Mouse (Mus musculus) right cerebral cortex, postnatal 25 days (tissue): Measurements from ENCODE around the gene Kmt2b.

ENCODE experiments used
- DNase-seq: peaks from one replicate; pipeline ENCODE4 v3.0.0; 2022

Gene Kmt2b

DNA sequence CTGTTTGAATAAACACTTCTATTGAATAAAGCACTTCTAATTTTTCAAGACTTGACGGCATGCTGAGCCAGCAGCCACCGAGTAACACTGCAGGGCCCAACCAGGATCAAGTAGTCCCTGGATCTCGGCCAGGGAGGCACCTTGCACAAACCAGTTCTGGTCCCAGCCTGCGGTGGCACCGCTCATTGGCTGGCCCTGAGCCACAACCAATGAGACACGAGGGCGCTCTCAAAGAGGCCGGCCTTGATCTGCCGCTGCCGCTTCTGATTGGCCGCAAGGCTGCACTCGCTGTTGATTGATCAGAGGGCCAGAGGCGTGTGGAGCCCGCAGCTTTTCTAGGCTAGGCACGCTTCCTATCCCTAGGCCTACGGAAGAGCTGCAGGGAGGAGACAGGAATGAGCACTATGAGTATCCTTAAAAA is 11.4 kb upstream of the Kmt2b start:
- DNase-seq: peak; percentile 88

GRCm38 (mm10) chr7:30598786-30599185 is 10.3 kb upstream of the Kmt2b start, which contains the start of gene Zbtb32:
Gene Zbtb32 (minus strand): TSS chr7:30598909.
- DNase-seq: no peak

- DNase-seq: no peak
These were observed 8.3 kb upstream of the Kmt2b start for GRCm38 (mm10) chr7:30596811-30597210.

GRCm38 (mm10) chr7:30596093-30596492 is 7.6 kb upstream of the Kmt2b start:
- DNase-seq: no peak

GRCm38 (mm10) chr7:30594510-30595024 is 6.0 kb upstream of the Kmt2b start:
- no peak for DNase-seq

DNA sequence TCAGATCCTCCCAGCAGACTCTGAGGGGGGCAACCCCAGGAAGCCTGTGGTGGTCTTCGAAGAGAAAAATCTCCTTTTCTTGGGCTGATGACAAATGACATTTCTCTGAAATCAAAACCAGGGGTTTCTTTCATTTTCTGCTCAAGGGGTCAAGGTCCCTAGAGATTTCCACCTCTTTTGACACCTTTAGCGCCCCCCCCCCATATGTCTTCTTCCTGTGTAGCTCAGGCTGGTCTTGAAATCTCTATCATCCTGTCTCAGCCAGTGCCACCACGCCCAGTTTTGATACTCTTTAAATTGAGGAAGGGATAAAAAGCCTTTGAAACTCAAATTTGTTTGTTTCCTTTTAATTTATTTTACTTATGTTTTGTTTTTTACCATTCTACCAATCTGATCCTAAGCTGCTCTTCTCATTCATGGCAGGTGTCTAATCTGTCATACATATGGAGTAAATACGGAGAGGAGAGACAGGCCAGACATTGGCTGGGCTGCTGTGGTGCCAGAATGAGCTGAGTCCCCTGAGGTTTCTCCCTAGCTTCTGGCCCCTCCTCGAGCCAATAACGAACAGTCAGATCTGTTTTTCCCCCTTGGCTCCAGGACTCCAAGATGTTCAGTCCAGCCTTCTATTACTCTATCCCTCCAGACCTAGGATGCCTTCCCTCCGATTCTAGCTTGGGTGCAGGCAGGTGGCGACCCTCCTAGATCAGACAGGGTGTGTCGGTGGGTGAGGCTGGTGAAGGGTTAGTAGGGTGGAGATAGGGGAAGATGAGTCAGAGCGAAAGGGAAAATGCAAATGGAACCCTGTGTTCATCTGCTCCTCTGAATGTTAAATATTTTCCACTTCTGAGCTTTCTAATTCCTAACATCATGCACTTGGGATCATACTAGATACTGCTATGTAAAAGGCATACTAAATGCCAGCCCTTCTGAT is 5.3 kb upstream of the Kmt2b start:
- no peak for DNase-seq

DNA sequence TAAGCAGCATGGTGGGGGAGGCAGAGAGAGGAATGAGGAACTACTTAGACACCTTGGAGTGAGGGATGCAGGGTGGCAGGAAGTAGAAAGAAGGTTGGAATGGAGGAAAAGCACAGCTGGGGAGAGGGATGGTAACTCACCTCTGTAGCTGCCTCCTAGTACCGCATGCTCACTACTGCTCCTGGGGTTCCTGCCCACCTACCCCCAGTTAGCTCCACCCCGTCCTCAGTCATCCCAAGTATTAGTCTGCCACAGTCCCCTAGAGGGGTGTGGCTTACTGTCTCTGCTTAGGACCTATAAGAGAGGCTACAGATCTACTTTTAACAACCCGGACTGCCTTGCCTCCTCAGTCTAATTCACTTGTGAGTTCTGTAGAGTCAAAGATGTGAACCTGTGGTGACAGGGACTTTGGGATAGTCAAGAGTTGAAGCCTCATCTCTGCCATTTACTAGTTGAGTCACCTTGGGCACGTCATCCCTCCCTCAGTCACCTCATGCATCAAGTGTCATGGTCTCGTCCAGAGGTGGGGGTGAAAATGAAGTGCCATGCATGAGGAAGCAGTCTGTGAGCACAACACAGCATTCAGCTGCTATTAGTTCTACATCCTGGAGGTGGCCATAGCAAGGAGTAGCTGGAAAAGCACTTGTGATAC is 4.4 kb upstream of the Kmt2b start:
- no peak for DNase-seq

- DNase-seq: no peak
These were observed 3.1 kb upstream of the Kmt2b start for GRCm38 (mm10) chr7:30591605-30591951.

DNA sequence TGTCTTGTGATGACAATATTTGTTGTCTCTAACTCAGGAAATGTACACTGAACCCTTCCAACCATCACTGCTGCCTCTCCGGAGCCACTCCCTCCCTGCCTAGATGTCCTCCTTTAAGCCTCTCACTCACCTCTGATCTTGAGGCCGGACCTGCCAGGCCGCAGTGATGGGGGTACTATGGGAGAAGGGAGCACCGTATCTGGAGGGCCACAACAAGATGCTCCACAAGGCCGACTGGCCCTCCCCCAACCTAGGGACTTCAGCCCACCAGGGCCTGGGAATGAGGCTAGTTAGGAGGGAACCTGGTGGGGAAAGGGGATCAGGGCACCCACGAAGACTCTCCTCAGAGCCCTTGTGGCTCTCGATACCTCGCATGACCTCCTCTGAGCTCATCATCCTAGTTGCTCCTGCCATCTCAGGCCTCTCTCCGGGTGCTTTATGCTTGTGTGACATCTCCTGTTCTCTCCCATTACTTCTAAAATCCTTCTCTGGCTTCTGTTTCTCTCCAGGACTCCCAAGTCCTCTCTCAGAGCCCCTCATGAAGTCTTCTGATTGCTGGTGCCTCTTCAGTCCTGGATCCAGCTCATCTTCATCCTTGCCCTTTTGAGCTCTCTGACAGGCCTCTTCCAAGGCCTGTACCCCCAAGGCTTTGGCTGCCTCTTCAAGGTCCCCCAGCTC is 2.5 kb upstream of the Kmt2b start:
- DNase-seq: no peak

DNA sequence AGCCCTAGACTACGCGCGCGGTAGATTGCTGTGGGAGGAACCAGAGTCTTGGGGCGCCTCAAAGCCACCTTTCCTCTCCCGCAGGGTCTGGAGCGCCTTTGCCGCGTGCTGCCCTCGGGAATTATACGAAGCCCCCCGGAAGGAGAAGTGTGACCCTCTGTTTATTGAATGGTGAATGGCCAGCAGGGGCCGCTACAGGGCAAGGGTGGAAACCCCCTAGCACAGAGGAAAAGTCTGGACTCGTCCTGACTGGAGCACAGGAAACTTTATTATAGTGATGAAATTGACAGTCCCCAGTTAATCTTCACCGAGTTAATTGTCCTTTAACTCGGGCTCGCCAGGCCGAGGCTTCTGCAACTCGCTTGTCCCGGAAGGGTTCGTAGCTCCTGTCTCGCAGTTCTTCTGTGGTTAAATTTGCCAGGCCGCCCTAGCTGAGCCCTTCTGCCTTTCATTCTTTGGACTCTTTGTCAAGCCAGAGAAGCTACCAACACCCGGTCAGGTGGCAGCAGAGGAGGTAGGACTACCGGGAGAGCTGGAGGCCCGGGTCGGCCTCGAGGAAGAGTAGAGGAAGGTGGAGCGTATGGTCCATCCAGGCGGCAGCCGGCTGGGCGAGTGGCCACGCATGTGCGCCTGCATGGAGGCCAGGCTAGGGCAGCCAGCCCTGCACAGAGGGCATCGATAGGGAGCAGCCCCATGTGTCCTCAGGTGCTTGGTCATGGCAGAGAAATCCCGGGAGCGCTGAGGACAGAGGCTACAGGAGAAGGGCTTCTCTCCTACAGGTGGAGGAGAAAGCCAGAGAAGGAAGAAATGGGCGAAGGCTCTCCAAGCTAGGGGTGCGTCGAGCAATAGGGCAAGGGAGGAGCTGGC is 1.1 kb upstream of the Kmt2b start:
- peak; percentile 78 for DNase-seq

DNA sequence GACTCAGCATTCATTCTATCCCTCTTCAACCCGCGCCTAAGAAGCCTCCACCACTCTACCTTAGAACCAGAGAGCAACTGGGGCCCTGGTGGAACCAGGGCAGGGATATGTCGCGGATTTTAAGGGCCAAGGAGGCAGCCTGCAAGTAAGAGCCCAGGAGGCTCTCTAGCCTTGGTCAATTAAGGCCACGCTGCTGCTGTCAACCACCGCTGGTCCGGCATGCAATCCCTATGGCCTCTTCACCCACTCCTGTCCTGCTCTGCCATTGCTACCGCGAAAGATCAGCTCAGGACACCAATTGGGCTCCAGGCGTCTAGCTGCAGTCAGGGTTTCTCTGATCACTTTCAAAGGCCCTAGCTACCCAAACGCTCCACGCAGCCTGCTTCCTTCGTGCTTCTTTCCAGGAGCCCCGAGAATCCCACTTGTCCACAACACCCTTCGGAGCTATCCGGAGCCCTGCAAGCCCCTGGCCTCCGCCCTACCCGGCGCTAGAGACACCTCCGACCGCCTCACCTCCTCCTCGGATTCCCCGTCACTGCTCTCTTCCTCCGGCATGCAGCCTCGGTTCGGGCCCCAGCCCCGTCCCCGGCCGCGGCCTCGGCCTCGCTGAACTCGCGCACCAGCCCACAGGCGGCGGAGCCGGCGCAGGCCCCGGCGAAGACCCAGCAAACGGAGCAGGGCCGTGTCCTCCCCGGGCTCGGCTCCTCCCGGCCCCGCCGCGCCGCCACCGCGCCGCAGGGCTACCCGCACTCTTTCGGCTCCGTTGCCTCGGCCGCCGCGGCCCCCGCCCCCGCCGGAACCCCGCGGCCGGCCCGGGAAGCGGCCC is 471 bp downstream of the Kmt2b start:
- peak; percentile 72 for DNase-seq

- no peak for DNase-seq
These were observed 2.0 kb downstream of the Kmt2b start for GRCm38 (mm10) chr7:30586455-30587020.

GRCm38 (mm10) chr7:30585170-30585569 is 3.4 kb downstream of the Kmt2b start:
- no peak for DNase-seq

- DNase-seq: no peak
These were observed 4.2 kb downstream of the Kmt2b start for GRCm38 (mm10) chr7:30584339-30584738.

GRCm38 (mm10) chr7:30581547-30581946 is 7.0 kb downstream of the Kmt2b start:
- DNase-seq: no peak

DNA sequence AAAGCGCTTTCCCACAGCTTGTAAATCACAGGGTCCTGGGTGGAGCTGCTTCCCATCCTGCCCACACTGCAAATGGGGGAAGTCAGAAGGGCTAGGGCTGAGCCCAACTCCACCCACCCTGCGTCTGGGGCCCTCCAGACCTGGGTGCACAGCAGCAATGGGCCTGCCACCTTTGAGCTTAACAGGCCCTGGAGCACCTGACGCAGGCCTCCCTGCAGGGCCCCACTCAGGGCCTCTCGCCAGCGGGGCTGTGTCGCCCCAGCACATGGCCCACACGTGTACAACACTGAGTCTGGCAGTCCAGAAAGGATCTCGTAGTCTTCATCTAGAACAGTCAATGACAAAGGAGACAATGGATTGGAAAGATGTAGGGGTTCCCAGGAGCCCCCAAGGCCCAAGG is 8.6 kb downstream of the Kmt2b start:
- DNase-seq: no peak

DNA sequence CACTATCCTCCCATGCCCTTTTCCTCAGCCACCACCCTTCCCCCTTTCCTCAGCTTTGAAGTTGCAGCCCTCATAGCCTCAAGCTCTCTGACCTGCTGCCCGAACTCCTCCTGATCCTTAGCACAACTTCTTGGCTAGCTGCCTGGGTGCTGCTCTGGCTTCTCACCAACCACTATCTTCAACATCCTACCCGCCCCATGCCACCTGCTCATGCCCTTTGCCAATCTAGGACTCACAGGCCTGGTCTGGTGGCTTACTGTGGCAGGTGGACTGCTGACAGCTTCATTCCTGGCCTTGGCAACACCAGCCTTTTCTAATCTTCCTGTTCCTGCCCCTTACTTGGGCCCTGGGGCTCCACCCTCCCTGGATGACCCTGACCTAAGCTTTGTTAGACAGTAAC is 15.6 kb downstream of the Kmt2b start:
- DNase-seq: no peak

GRCm38 (mm10) chr7:30572389-30572788 is 16.1 kb downstream of the Kmt2b start:
- no peak for DNase-seq

GRCm38 (mm10) chr7:30567555-30567954 is 21.0 kb downstream of the Kmt2b start:
- no peak for DNase-seq

DNA sequence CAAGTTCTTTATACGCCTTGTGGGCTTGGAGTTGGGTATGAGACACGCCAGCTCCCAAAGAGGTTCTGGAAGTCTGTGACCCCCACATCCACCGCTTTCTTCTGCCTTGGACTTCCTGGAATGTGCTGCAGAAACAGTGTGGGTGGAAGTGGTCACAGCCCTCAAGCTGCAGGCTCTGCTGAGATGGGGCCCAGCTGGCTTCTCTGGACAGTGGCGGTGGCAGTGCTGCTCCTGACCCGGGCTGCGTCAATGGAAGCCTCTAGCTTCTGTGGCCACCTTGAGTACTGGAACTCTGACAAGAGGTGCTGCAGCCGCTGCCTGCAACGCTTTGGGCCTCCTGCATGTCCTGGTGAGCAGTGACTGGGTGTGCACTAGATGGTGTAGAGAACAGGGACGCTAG is 22.5 kb downstream of the Kmt2b start:
- no peak for DNase-seq

- DNase-seq: no peak
These were observed 23.5 kb downstream of the Kmt2b start, which contains the start of gene Igflr1 for GRCm38 (mm10) chr7:30564970-30565571. Gene Igflr1 (plus strand): TSS chr7:30565427.
